Mouse (Mus musculus) forebrain, postnatal 0 days (tissue): Measurements from ENCODE around the gene Mprip. TPM values are rescaled to one million over a fixed set of nuclear protein-coding genes. Genes with fewer than 3 reads are reported as not detected.
A peak's percentile ranks its signal among the peaks of the same experiment; 100 is the strongest.

Experiments used
- ATAC-seq: fragments of 200-750 bp; cut with Nextera tagmentation; 2 replicates; pipeline ENCODE4 v1.8.0; 2017; ENCODE audit warnings: mild to moderate bottlenecking, moderate library complexity
- DNase-seq: peaks from one replicate; pipeline ENCODE4 v3.0.0-alpha.2; 2015
- H3K27ac ChIP-seq: fragments of 300-500 bp; sonication (generic); 2 replicates; pipeline ENCODE4 v1.5.1; 2014; ENCODE audit warnings: low read depth, mild to moderate bottlenecking, antibody characterized with exemption, low read length, moderate library complexity, mixed read lengths
- H3K27me3 ChIP-seq: fragments of 300-500 bp; sonication (generic); 2 replicates; pipeline ENCODE4 v1.6.1; 2014; ENCODE audit warnings: mild to moderate bottlenecking, low read length, mixed read lengths; ENCODE audit not compliant: insufficient read depth
- H3K36me3 ChIP-seq: fragments of 300-500 bp; sonication (generic); 2 replicates; pipeline ENCODE4 v1.6.1; 2014; ENCODE audit warnings: mild to moderate bottlenecking, moderate library complexity; ENCODE audit not compliant: insufficient read depth
- H3K4me1 ChIP-seq: fragments of 300-500 bp; sonication (generic); 2 replicates; pipeline ENCODE4 v1.6.1; 2014; ENCODE audit warnings: antibody characterized with exemption; ENCODE audit not compliant: insufficient read depth
- H3K4me2 ChIP-seq: fragments of 300-500 bp; sonication (generic); 2 replicates; pipeline ENCODE4 v1.6.1; 2014; ENCODE audit warnings: low read depth, mild to moderate bottlenecking, moderate library complexity
- H3K4me3 ChIP-seq: fragments of 300-500 bp; sonication (generic); 2 replicates; pipeline ENCODE4 v1.5.1; 2014; ENCODE audit warnings: low read depth, low read length, mixed read lengths
- H3K9ac ChIP-seq: fragments of 300-500 bp; sonication (generic); 2 replicates; pipeline ENCODE4 v1.6.1; 2014; ENCODE audit warnings: mild to moderate bottlenecking
- H3K9me3 ChIP-seq: fragments of 300-500 bp; sonication (generic); 2 replicates; pipeline ENCODE4 v1.6.1; 2016; ENCODE audit warnings: low read length
- CTCF ChIP-seq: sonication (generic); IDR thresholded peaks from 2 replicates; pipeline ENCODE4 v1.5.1; 2016; ENCODE audit warnings: antibody characterized with exemption, control low read depth, low read depth
- WGBS: fragments of 180-500 bp; shearing (Covaris S2); extraction: QIAGEN DNeasy Blood & Tissue Kit; methylation state at CpG from one replicate; pipeline ENCODE4 v1.1.7; 2014; 5-methylcytosine and 5-hydroxymethylcytosine counted together
- polyA plus RNA-seq: library from polyadenylated mRNA; unstranded; fragments of >200 nt; fragmentation: Nextera tagmentation; extraction: Ambion mirVana; gene quantifications from 2 replicates; pipeline ENCODE4 v1.2.1, GENCODE M21; 2015
- total RNA-seq: library from RNA; depleted of rRNA; stranded (reverse); fragments of >200 nt; gene quantifications from 2 replicates; pipeline ENCODE4 v1.2.3, GENCODE M21; 2014

The Mprip gene
- total and polyA plus RNA-seq, 2 experiments from 2014 or later = 62.0 to 191 TPM

GRCm38 (mm10) chr11:59653547-59653946, 7.6 kb upstream of the Mprip start:
- H3K9me3 ChIP-seq = no peaks in the 10 kb centered on the region
- H3K27ac ChIP-seq = no peak overlapping the region
- no peaks in the 10 kb centered on the region for H3K36me3 ChIP-seq
- no peak for DNase-seq
- no peak for ATAC-seq
- 81% methylated on average over 2 of the region's 2 CpGs for WGBS
- H3K9ac ChIP-seq = no peak overlapping the region
- no peak overlapping the region for H3K4me3 ChIP-seq
- H3K4me1 ChIP-seq = no peaks in the 10 kb centered on the region
- no peak for TF ChIP-seq CTCF
- no peaks in the 10 kb centered on the region for H3K27me3 ChIP-seq
- no peak overlapping the region for H3K4me2 ChIP-seq

GRCm38 (mm10) chr11:59655337-59655736, 5.8 kb upstream of the Mprip start:
- DNase-seq = no peak
- no peak overlapping the region for H3K4me2 ChIP-seq
- ATAC-seq = no peak
- H3K36me3 ChIP-seq = no peaks in the 10 kb centered on the region
- H3K27ac ChIP-seq = no peak overlapping the region
- no peaks in the 10 kb centered on the region for H3K4me1 ChIP-seq
- H3K9me3 ChIP-seq = no peaks in the 10 kb centered on the region
- H3K27me3 ChIP-seq = no peaks in the 10 kb centered on the region
- no peak overlapping the region for H3K9ac ChIP-seq
- WGBS = 84% methylated on average over 5 of the region's 5 CpGs
- no peak for TF ChIP-seq CTCF
- H3K4me3 ChIP-seq = no peak overlapping the region

- DNase-seq (no peak), ATAC-seq (no peak)
- no peak overlapping the region for H3K4me2 ChIP-seq
- WGBS = 66% methylated on average over 7 of the region's 7 CpGs
- TF ChIP-seq CTCF = no peak
- no peaks in the 10 kb centered on the region for H3K4me1 ChIP-seq
- no peak overlapping the region for H3K9ac ChIP-seq
- no peak overlapping the region for H3K27ac ChIP-seq
- no peak overlapping the region for H3K4me3 ChIP-seq
- no peaks in the 10 kb centered on the region for H3K27me3 ChIP-seq
- no peaks in the 10 kb centered on the region for H3K36me3 ChIP-seq
- no peaks in the 10 kb centered on the region for H3K9me3 ChIP-seq
These were observed 5.1 kb upstream of the Mprip start for GRCm38 (mm10) chr11:59656016-59656415.

- ATAC-seq (peak; percentile 26; the same call in 1 of the 2 replicates), DNase-seq (no peak)
- Histone ChIP-seq H3K36me3 (no peaks in the 10 kb centered on the region), H3K27ac (peak overlapping the region; percentile 88; the same call in 1 of the 2 replicates), H3K4me1 (peaks cover 26% of the 10 kb centered on the region), H3K27me3 (no peaks in the 10 kb centered on the region), H3K9me3 (no peaks in the 10 kb centered on the region), H3K9ac (peak overlapping the region; percentile 78), H3K4me2 (peak overlapping the region; percentile 70), H3K4me3 (peak overlapping the region; percentile 85)
- TF ChIP-seq CTCF = no peak
- 1% methylated on average over 28 of the region's 28 CpGs for WGBS
These were observed 620 bp downstream of the Mprip start for GRCm38 (mm10) chr11:59661601-59662248.

- peak overlapping the region; percentile 70 for H3K4me2 ChIP-seq
- under 1% methylated on average over 46 of the region's 82 CpGs for WGBS
- H3K27ac ChIP-seq = peak overlapping the region; percentile 88
- H3K9me3 ChIP-seq = no peaks in the 10 kb centered on the region
- H3K27me3 ChIP-seq = no peaks in the 10 kb centered on the region
- H3K36me3 ChIP-seq = no peaks in the 10 kb centered on the region
- ATAC-seq (peak; percentile 99), DNase-seq (peak; percentile 95)
- H3K4me1 ChIP-seq = peaks cover 26% of the 10 kb centered on the region
- peak overlapping the region; percentile 78 for H3K9ac ChIP-seq
- no peak for TF ChIP-seq CTCF
- peak overlapping the region; percentile 85 for H3K4me3 ChIP-seq
These were observed 1.2 kb downstream of the Mprip start for GRCm38 (mm10) chr11:59662249-59662788.

- Histone ChIP-seq H3K9ac (peak overlapping the region; percentile 78), H3K36me3 (no peaks in the 10 kb centered on the region), H3K4me3 (peak overlapping the region; percentile 85), H3K9me3 (no peaks in the 10 kb centered on the region), H3K27me3 (no peaks in the 10 kb centered on the region), H3K4me1 (peaks cover 26% of the 10 kb centered on the region), H3K27ac (peak overlapping the region; percentile 88), H3K4me2 (peak overlapping the region; percentile 70)
- 3% methylated on average over 30 of the region's 30 CpGs for WGBS
- ATAC-seq = peak; percentile 1; the same call in 1 of the 2 replicates
- DNase-seq = peak; percentile 49
- no peak for TF ChIP-seq CTCF
These were observed 2.0 kb downstream of the Mprip start for GRCm38 (mm10) chr11:59662877-59663775.

GRCm38 (mm10) chr11:59663776-59664320, 2.7 kb downstream of the Mprip start:
- Histone ChIP-seq H3K9me3 (no peaks in the 10 kb centered on the region), H3K36me3 (no peaks in the 10 kb centered on the region), H3K4me3 (peak overlapping the region; percentile 85), H3K4me1 (peaks cover 26% of the 10 kb centered on the region), H3K27me3 (no peaks in the 10 kb centered on the region), H3K4me2 (peak overlapping the region; percentile 70), H3K9ac (peak overlapping the region; percentile 78), H3K27ac (peak overlapping the region; percentile 88)
- WGBS = 11% methylated on average over 3 of the region's 3 CpGs
- DNase-seq = no peak
- ATAC-seq = no peak
- peak; percentile 17; the same call in 1 of the 2 replicates for TF ChIP-seq CTCF
